Mouse (Mus musculus) intestine, postnatal 0 days (tissue): ENCODE data around the gene Rnf113a2. TPM values are rescaled to one million over a fixed set of nuclear protein-coding genes. Genes with fewer than 3 reads are reported as not detected.

ENCODE experiments used
- ATAC-seq: fragments of 200-750 bp; cut with Nextera tagmentation; 2 replicates; pipeline ENCODE4 v1.8.0; 2017; ENCODE audit warnings: mild to moderate bottlenecking, moderate TSS enrichment, moderate library complexity
- H3K27ac ChIP-seq: fragments of 300-500 bp; sonication (generic); 2 replicates; pipeline ENCODE4 v1.5.1; 2014; ENCODE audit warnings: mild to moderate bottlenecking, low read depth, low read length, moderate library complexity
- H3K27me3 ChIP-seq: fragments of 300-500 bp; sonication (generic); replicated peaks from 2 replicates; pipeline ENCODE4 v1.6.1; 2014; ENCODE audit warnings: low read length, mixed read lengths; ENCODE audit not compliant: control insufficient read depth, insufficient read depth
- H3K36me3 ChIP-seq: fragments of 300-500 bp; sonication (generic); 2 replicates; pipeline ENCODE4 v1.6.1; 2014; ENCODE audit warnings: mild to moderate bottlenecking, moderate library complexity; ENCODE audit not compliant: control insufficient read depth, insufficient read depth
- H3K4me1 ChIP-seq: fragments of 300-500 bp; sonication (generic); replicated peaks from 2 replicates; pipeline ENCODE4 v1.6.1; 2014; ENCODE audit warnings: antibody characterized with exemption, low read length, mixed read lengths; ENCODE audit not compliant: control insufficient read depth, insufficient read depth
- H3K4me2 ChIP-seq: fragments of 300-500 bp; sonication (generic); replicated peaks from 2 replicates; pipeline ENCODE4 v1.6.1; 2014; ENCODE audit warnings: low read depth, mild to moderate bottlenecking, moderate library complexity
- H3K4me3 ChIP-seq: fragments of 300-500 bp; sonication (generic); 2 replicates; pipeline ENCODE4 v1.5.1; 2014; ENCODE audit warnings: low read depth, low read length
- H3K9ac ChIP-seq: fragments of 300-500 bp; sonication (generic); 2 replicates; pipeline ENCODE4 v1.6.1; 2014; ENCODE audit warnings: mild to moderate bottlenecking, low read depth, low read length
- H3K9me3 ChIP-seq: fragments of 300-500 bp; sonication (generic); 2 replicates; pipeline ENCODE4 v1.6.1; 2016; ENCODE audit warnings: mixed run types; ENCODE audit not compliant: control insufficient read depth
- CTCF ChIP-seq: sonication (generic); IDR thresholded peaks from 2 replicates; pipeline ENCODE4 v1.5.1; 2016; ENCODE audit warnings: low read depth, mild to moderate bottlenecking, control low read depth, antibody characterized with exemption, moderate library complexity
- WGBS: fragments of 180-500 bp; shearing (Covaris S2); extraction: QIAGEN DNeasy Blood & Tissue Kit; methylation state at CpG from one replicate; pipeline ENCODE4 v1.1.7; 2014; 5-methylcytosine and 5-hydroxymethylcytosine counted together
- polyA plus RNA-seq: library from polyadenylated mRNA; unstranded; fragments of >200 nt; fragmentation: Nextera tagmentation; extraction: Ambion mirVana; gene quantifications from 2 replicates; pipeline ENCODE4 v1.2.1, GENCODE M21; 2015

Rnf113a2 gene
- polyA plus RNA-seq, 1 experiment from 2014 or later, result 17.4 TPM

DNA sequence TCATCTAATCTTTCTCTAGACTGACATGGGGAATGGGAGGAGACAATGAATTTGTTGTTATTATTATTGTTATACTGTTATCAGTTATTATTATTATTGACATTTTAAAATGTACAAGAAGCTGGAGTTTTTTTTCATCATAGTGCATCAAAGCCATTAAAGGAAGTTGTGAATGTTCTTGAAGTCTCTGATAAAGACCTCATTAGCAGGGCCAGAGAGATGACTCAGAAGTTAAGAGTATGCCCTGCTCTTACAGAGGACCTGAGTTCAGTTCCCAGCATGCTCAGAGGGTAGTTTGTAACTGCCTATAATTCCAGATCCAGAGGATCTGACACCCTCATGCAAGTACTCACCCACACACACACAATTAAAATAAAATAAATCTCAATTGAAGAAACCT lies 19.3 kb upstream of the Rnf113a2 start:
- Histone ChIP-seq H3K27ac (no peak overlapping the region), H3K9ac (no peak overlapping the region), H3K4me2 (no peak overlapping the region), H3K4me1 (no peaks in the 10 kb centered on the region), H3K36me3 (peaks cover 16% of the 10 kb centered on the region; the same call in 1 of the 2 replicates), H3K9me3 (no peaks in the 10 kb centered on the region), H3K4me3 (no peak overlapping the region), H3K27me3 (no peaks in the 10 kb centered on the region)
- TF ChIP-seq CTCF, result no peak
- no peak for ATAC-seq

GRCm38 (mm10) chr12:84398629-84399028 lies 18.4 kb upstream of the Rnf113a2 start:
- H3K4me3 ChIP-seq, result no peak overlapping the region
- ATAC-seq, result no peak
- no peaks in the 10 kb centered on the region for H3K27me3 ChIP-seq
- peak overlapping the region; percentile 53; the same call in 1 of the 2 replicates for H3K4me2 ChIP-seq
- no peaks in the 10 kb centered on the region for H3K4me1 ChIP-seq
- TF ChIP-seq CTCF, result no peak
- peaks cover 11% of the 10 kb centered on the region; the same call in 1 of the 2 replicates for H3K36me3 ChIP-seq
- no peak overlapping the region for H3K9ac ChIP-seq
- 61% methylated on average over 5 of the region's 5 CpGs for WGBS
- H3K9me3 ChIP-seq, result no peaks in the 10 kb centered on the region
- no peak overlapping the region for H3K27ac ChIP-seq

DNA sequence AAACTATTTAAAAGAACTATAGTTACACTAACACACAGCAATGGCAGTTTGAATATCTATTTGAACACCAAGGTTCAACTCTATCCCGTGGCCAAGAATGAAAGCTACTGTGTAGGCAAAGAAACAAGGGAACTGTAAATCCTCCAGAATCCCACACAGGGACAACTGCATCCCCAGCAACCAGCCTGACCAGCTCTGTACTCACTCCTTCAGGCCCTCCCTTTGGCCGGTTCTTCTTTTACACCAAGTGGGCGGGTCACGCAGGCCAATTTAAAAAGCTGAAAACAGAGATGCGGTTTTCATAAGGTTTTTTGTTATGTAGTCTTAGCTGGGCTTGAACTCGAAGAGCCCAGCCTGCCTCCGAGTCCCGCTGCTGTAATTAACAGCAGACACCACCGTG lies 17.9 kb upstream of the Rnf113a2 start:
- H3K9me3 ChIP-seq, result no peaks in the 10 kb centered on the region
- TF ChIP-seq CTCF, result no peak
- 48% methylated on average over 9 of the region's 9 CpGs for WGBS
- ATAC-seq, result no peak
- H3K27me3 ChIP-seq, result no peaks in the 10 kb centered on the region
- peaks cover 9% of the 10 kb centered on the region; the same call in 1 of the 2 replicates for H3K36me3 ChIP-seq
- no peaks in the 10 kb centered on the region for H3K4me1 ChIP-seq
- no peak overlapping the region for H3K9ac ChIP-seq
- peak overlapping the region; percentile 87 for H3K27ac ChIP-seq
- H3K4me2 ChIP-seq, result peak overlapping the region; percentile 53
- H3K4me3 ChIP-seq, result 0 out of 2 replicates have a peak overlapping the region, but pooled peaks have one; percentile 1

- TF ChIP-seq CTCF, result no peak
- H3K36me3 ChIP-seq, result peaks cover 9% of the 10 kb centered on the region; the same call in 1 of the 2 replicates
- ATAC-seq, result peak; percentile 64
- H3K4me3 ChIP-seq, result 0 out of 2 replicates have a peak overlapping the region, but pooled peaks have one; percentile 1
- H3K4me1 ChIP-seq, result no peaks in the 10 kb centered on the region
- no peaks in the 10 kb centered on the region for H3K27me3 ChIP-seq
- 27% methylated on average over 9 of the region's 9 CpGs for WGBS
- no peaks in the 10 kb centered on the region for H3K9me3 ChIP-seq
- peak overlapping the region; percentile 87 for H3K27ac ChIP-seq
- peak overlapping the region; percentile 53 for H3K4me2 ChIP-seq
- H3K9ac ChIP-seq, result no peak overlapping the region; the same call in 1 of the 2 replicates
These were observed 17.3 kb upstream of the Rnf113a2 start for GRCm38 (mm10) chr12:84399663-84400062.

DNA sequence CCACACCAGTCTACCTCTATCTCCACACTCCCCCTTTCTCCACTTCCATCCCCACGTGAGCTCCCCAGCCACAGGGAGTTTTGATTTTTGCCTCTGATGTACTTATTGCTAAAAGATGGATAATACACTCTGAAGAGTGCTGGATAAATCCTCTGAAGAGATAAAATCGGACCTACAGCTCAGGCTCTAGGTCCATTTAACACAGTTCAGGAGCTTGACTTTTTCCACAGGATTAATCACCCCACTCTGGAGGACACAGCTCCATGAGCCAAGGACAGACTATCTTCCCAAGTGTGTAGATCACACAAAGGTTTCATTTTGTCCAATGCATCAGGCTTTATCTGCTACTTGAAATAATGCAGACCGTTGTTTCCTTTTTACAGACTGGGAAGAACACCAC lies 16.9 kb upstream of the Rnf113a2 start:
- no peak for ATAC-seq
- TF ChIP-seq CTCF, result no peak
- Histone ChIP-seq H3K36me3 (peaks cover 9% of the 10 kb centered on the region; the same call in 1 of the 2 replicates), H3K4me3 (peak overlapping the region; percentile 21), H3K4me1 (no peaks in the 10 kb centered on the region), H3K9me3 (no peaks in the 10 kb centered on the region), H3K27ac (peak overlapping the region; percentile 87), H3K27me3 (no peaks in the 10 kb centered on the region), H3K9ac (peak overlapping the region; percentile 0; the same call in 1 of the 2 replicates), H3K4me2 (peak overlapping the region; percentile 53)
- WGBS, result 47% methylated on average over 3 of the region's 3 CpGs

GRCm38 (mm10) chr12:84400653-84401052 lies 16.3 kb upstream of the Rnf113a2 start:
- peak; percentile 85 for ATAC-seq
- H3K4me2 ChIP-seq, result peak overlapping the region; percentile 53

More at GRCm38 (mm10) chr12:84400653-84401052, 16.3 kb upstream of the Rnf113a2 start:
- Histone ChIP-seq H3K4me3 (peak overlapping the region; percentile 21), H3K9ac (0 out of 2 replicates have a peak overlapping the region, but pooled peaks have one; percentile 0), H3K36me3 (peaks cover 9% of the 10 kb centered on the region; the same call in 1 of the 2 replicates), H3K9me3 (no peaks in the 10 kb centered on the region), H3K4me1 (no peaks in the 10 kb centered on the region), H3K27me3 (no peaks in the 10 kb centered on the region), H3K27ac (peak overlapping the region; percentile 87)
- 15% methylated on average over 3 of the region's 3 CpGs for WGBS
- no peak for TF ChIP-seq CTCF
